In genomic region chr1:87032466-87032865, GRCm38 (mm10) we compare ENCODE assay signal across 17 mouse cellular contexts. TPM values are rescaled to one million over a fixed set of nuclear protein-coding genes. Genes with fewer than 3 reads are reported as not detected.
DNase-seq lines count a peak whose midpoint lies in the region; ATAC-seq and TF ChIP-seq lines count a peak whose summit lies in the region.
"Had no signal": no experiment of that assay in that cellular context is flagged by ENCODE, and none has a peak within 500 bp of the region (broad histone marks: within the 10 kb centered on the region; RNA-seq: fewer than 3 reads in every experiment).

No protein-coding gene starts in this region.

- no peak overlapping the region for H3K27ac ChIP-seq in liver, postnatal 0 days (ENCODE audit: low read depth)
- H3K27ac ChIP-seq in MEL (ENCODE audit: control insufficient read depth, low read depth, low read length), result peak overlapping the region; percentile 19
- H3K27ac ChIP-seq: heart, embryonic 13.5 days; hindbrain, embryonic 14.5 days; midbrain, embryonic 12.5 days had no signal

- no peak overlapping the region for H3K4me2 ChIP-seq in liver, postnatal 0 days (ENCODE audit: low read depth, low read length)
- H3K4me2 ChIP-seq: heart, embryonic 13.5 days; hindbrain, embryonic 14.5 days; midbrain, embryonic 12.5 days had no signal

- peaks cover 2% of the 10 kb centered on the region; the same call in 1 of the 2 replicates for H3K4me1 ChIP-seq in liver, postnatal 0 days (ENCODE audit: insufficient read depth)
- peaks cover 7 to 30% of the 10 kb centered on the region in 2 experiments for H3K4me1 ChIP-seq in MEL (ENCODE audit: control insufficient read depth in 1 of 2, insufficient read depth in 2 of 2, low read length in 2 of 2)

- TF ChIP-seq RAD21 in MEL (IDR thresholded peaks at IDR 0.05; ENCODE audit: low read depth, low read length), result no peak

- H3K36me3 ChIP-seq in liver, postnatal 0 days (replicated peaks; ENCODE audit: insufficient read depth, low read length), result no peaks in the 10 kb centered on the region
- H3K36me3 ChIP-seq in MEL (ENCODE audit: control insufficient read depth in 1 of 2, insufficient read depth in 2 of 2, low read length in 2 of 2), result peaks cover 0 to 17% of the 10 kb centered on the region in 2 experiments; a peak in 2 of 4 replicates
- H3K36me3 ChIP-seq: heart, embryonic 13.5 days; midbrain, embryonic 12.5 days had no signal

- TF ChIP-seq EP300 in liver, postnatal 0 days (IDR thresholded peaks at IDR 0.05; ENCODE audit: low read depth), result no peak
- TF ChIP-seq EP300 in MEL (IDR thresholded peaks at IDR 0.05; ENCODE audit: low read depth in 1 of 2, low read length in 2 of 2), result peak; percentile 60 to 63

- DNase-seq in liver, postnatal 0 days, result peak; percentile 32
- DNase-seq in liver (no peak), MEL (ENCODE audit: low read depth, low spot score) (peak; percentile 68)
- peak; percentile 84 for DNase-seq in brain, adult 2 months (ENCODE audit: low read depth, low spot score)
- peak; percentile 71 to 85 for DNase-seq in cerebellum, postnatal 36 days
- DNase-seq in left cerebral cortex, adult 9 months (ENCODE audit: low spot score in 2 of 2), result no peak
- DNase-seq in thymus, postnatal 14 days, result no peak
- DNase-seq: lung, adult 2 months; right cerebral cortex, postnatal 25 days; thymus, postnatal 4 days had no signal

- no peaks in the 10 kb centered on the region for H3K79me2 ChIP-seq in MEL (ENCODE audit: control insufficient read depth, insufficient read depth, low read length, poor library complexity)

- no peak overlapping the region for H3K9ac ChIP-seq in liver, postnatal 0 days (replicated peaks)
- H3K9ac ChIP-seq in MEL (ENCODE audit: control insufficient read depth, low read depth, low read length, poor library complexity, severe bottlenecking), result no peak overlapping the region; the same call in 1 of the 2 replicates
- H3K9ac ChIP-seq: heart, embryonic 13.5 days; hindbrain, embryonic 14.5 days; midbrain, embryonic 12.5 days had no signal

- no peaks in the 10 kb centered on the region for H3K27me3 ChIP-seq in liver, postnatal 0 days (ENCODE audit: insufficient read depth, low read length)
- no peaks in the 10 kb centered on the region for H3K27me3 ChIP-seq in MEL (ENCODE audit: control insufficient read depth in 1 of 2, insufficient read depth in 2 of 2, low read length in 2 of 2)
- H3K27me3 ChIP-seq: heart, embryonic 13.5 days; midbrain, embryonic 12.5 days had no signal

- no peak for TF ChIP-seq CTCF in liver, postnatal 0 days (IDR thresholded peaks at IDR 0.05; ENCODE audit: low read depth)
- TF ChIP-seq CTCF in MEL (IDR thresholded peaks at IDR 0.05 in 2 of 3, conservative IDR thresholded peaks at IDR 0.05 in 1 of 3; ENCODE audit: control insufficient read depth in 1 of 3, insufficient read depth in 1 of 3, low read depth in 2 of 3, low read length in 3 of 3, poor library complexity in 1 of 3, severe bottlenecking in 1 of 3), result no peak

- peak; percentile 87 for ATAC-seq in liver, postnatal 0 days

- no peaks in the 10 kb centered on the region for H3K9me3 ChIP-seq in liver, postnatal 0 days (ENCODE audit: low read length)
- no peaks in the 10 kb centered on the region for H3K9me3 ChIP-seq in MEL (replicated peaks; ENCODE audit: insufficient read depth, low read length)
- H3K9me3 ChIP-seq: heart, embryonic 13.5 days; midbrain, embryonic 12.5 days had no signal

- no peak overlapping the region for H3K4me3 ChIP-seq in liver, postnatal 0 days (ENCODE audit: low read depth, low read length)
- H3K4me3 ChIP-seq in MEL (ENCODE audit: control insufficient read depth in 1 of 2, insufficient read depth in 1 of 2, low read depth in 2 of 2, low read length in 2 of 2), result no peak overlapping the region
- H3K4me3 ChIP-seq: heart, embryonic 13.5 days; midbrain, embryonic 12.5 days had no signal

- 58% methylated on average over 7 of the region's 7 CpGs for WGBS in liver, postnatal 0 days (ENCODE audit: insufficient replicate concordance)

- TF ChIP-seq POLR2A in MEL (IDR thresholded peaks at IDR 0.05; ENCODE audit: control insufficient read depth in 1 of 2, insufficient read depth in 1 of 2, low read depth in 1 of 2, low read length in 2 of 2, poor library complexity in 1 of 2), result no peak

TF ChIP-seq in MEL, 35 proteins besides CTCF, POLR2A, EP300 and RAD21:
- TF ChIP-seq CHD2 (IDR thresholded peaks at IDR 0.05; ENCODE audit: low read length) (no peak), MAFK (IDR thresholded peaks at IDR 0.05; ENCODE audit: borderline replicate concordance, low read depth, low read length) (no peak), BHLHE40 (IDR thresholded peaks at IDR 0.05; ENCODE audit: borderline replicate concordance, low read depth, low read length) (peak; percentile 78), ZMIZ1 (IDR thresholded peaks at IDR 0.05; ENCODE audit: low read depth, low read length) (no peak), NRF1 (IDR thresholded peaks at IDR 0.05; ENCODE audit: insufficient read depth, low read depth, low read length, poor library complexity, severe bottlenecking) (no peak), MYB (IDR thresholded peaks at IDR 0.05; ENCODE audit: low read depth, low read length) (no peak), KAT2A (conservative IDR thresholded peaks at IDR 0.05; ENCODE audit: low read depth, low read length) (no peak), USF2 (IDR thresholded peaks at IDR 0.05; ENCODE audit: borderline replicate concordance in 1 of 2, insufficient read depth in 1 of 2, low read depth in 1 of 2, low read length in 2 of 2) (no peak), ZNF384 (IDR thresholded peaks at IDR 0.05; ENCODE audit: low read depth, low read length) (no peak), GATA1 (IDR thresholded peaks at IDR 0.05; ENCODE audit: low read depth, low read length) (peak; percentile 50; the same call in 1 of the 2 replicates), ELF1 (IDR thresholded peaks at IDR 0.05; ENCODE audit: low read depth, low read length) (no peak), MAZ (IDR thresholded peaks at IDR 0.05; ENCODE audit: low read depth, low read length) (no peak), SIN3A (IDR thresholded peaks at IDR 0.05; ENCODE audit: low read length) (peak; percentile 59), MEF2A (IDR thresholded peaks at IDR 0.05; ENCODE audit: extremely low read depth, insufficient replicate concordance, low read depth, low read length, poor library complexity, severe bottlenecking) (no peak), GABPA (IDR thresholded peaks at IDR 0.05; ENCODE audit: low read depth, low read length) (no peak), E2F4 (IDR thresholded peaks at IDR 0.05; ENCODE audit: borderline replicate concordance, low read depth, low read length) (no peak), NELFE (IDR thresholded peaks at IDR 0.05; ENCODE audit: low read depth, low read length) (no peak), POLR2AphosphoS5 (IDR thresholded peaks at IDR 0.05; ENCODE audit: borderline replicate concordance, low read depth, low read length) (no peak), MYC (IDR thresholded peaks at IDR 0.05; ENCODE audit: low read depth, low read length) (no peak), RCOR1 (IDR thresholded peaks at IDR 0.05; ENCODE audit: low read depth, low read length) (peak; percentile 35; the same call in 1 of the 2 replicates), ETS1 (IDR thresholded peaks at IDR 0.05; ENCODE audit: low read depth, low read length) (peak; percentile 41; the same call in 1 of the 2 replicates), ZKSCAN1 (IDR thresholded peaks at IDR 0.05; ENCODE audit: low read depth, low read length) (no peak), USF1 (IDR thresholded peaks at IDR 0.05; ENCODE audit: low read depth, low read length) (no peak)

RNA-seq across cellular contexts. Expression of gene Alppl2, which starts 57.3 kb away (rescaled TPM):
- polyA plus RNA-seq in liver, postnatal 0 days (2015; fragmentation: Nextera tagmentation; extraction: Ambion mirVana), result not detected in 2 replicates
- total RNA-seq in MEL (2012; rRNA removed), result not detected in 2 replicates
- polyA plus RNA-seq in MEL (2012; ENCODE audit: insufficient read depth in 1 of 2, insufficient read length in 2 of 2, low read depth in 1 of 2, low replicate concordance in 2 of 2, missing spikeins in 1 of 2), result not detected
- total RNA-seq: adrenal gland, postnatal 4 days; left cerebral cortex, postnatal 25 days had no signal
- polyA plus RNA-seq: heart, embryonic 13.5 days; hindbrain, embryonic 14.5 days; midbrain, embryonic 12.5 days; neural tube, embryonic 11.5 days; stomach, embryonic 14.5 days had no signal

Comparison
In these comparisons a context has a peak if more than half of its experiments do, and no peak if none do; other contexts are left out.
1. DNase-seq: peak in liver, postnatal 0 days (single experiment), MEL (single experiment), brain, adult 2 months (single experiment) and cerebellum, postnatal 36 days (2 of 2); none in liver (single experiment), left cerebral cortex, adult 9 months (0 of 2) and thymus, postnatal 14 days (single experiment).